Mouse (Mus musculus) lung, adult 18-20 months (tissue): ENCODE data around the gene Nostrin.

ENCODE experiments used
- DNase-seq, 2 experiments: peaks; one replicate each; pipeline ENCODE4 v3.0.0; 2022; ENCODE audit warnings: mixed read lengths in 2 of 2

Nostrin gene

DNA sequence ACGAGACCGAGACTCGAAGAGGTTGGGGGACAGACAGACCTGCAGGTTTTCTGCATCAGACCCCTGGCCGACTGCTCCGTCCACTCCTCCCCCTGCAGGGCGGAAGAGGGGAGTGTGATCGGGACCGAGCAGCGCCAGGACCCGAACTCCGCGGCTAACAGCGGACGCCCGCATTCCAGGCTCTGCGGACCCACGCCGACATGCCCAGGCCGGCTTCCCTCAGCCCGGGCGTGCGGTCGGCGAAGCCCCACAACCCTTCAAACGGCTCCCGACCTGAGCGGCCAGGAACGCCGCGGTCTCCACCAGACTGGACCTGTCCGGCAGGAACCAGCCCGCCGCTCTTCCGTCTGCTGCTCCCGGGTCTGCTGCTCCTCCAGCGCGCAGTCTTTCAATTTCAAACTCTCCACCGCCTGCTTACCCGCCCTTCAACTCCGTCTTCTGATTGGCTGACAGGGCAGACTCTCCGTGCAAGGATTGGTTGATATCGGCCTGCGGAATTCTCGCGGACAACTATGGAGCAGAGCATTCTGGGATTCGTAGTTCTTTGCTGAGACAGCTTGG lies 70.3 kb downstream of the Nostrin start, which contains the start of gene Spc25:
TSS of gene Spc25 (minus strand) at position 404 of the 561 bp plus-strand sequence.
- peak; percentile 95 to 96 for DNase-seq

DNA sequence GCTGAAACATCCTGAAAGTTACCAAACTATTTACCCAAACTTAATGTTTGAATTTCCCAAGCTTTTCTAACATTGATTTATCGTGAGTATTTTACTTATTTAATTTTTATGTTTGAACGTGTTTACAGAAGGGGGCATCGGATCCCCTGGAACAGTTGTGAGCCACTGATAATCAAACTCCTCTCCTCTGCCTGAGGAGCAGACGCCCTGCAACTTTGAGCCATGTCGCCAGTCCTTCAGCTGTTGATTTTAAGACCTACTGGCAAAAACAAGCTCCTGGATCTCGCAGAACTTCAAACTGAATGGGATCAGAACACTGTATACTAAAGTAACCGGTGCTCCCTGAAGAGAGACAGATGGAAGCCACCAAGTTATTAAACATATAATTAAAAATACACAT lies 70.9 kb downstream of the Nostrin start:
- no peak for DNase-seq

- DNase-seq, result no peak
Observed at GRCm38 (mm10) chr2:69209684-69210083, 74.1 kb downstream of the Nostrin start.

GRCm38 (mm10) chr2:69210773-69211172 lies 75.2 kb downstream of the Nostrin start, which contains the start of gene G6pc2:
Gene G6pc2 (plus strand): TSS chr2:69211073.
- DNase-seq, result no peak

DNA sequence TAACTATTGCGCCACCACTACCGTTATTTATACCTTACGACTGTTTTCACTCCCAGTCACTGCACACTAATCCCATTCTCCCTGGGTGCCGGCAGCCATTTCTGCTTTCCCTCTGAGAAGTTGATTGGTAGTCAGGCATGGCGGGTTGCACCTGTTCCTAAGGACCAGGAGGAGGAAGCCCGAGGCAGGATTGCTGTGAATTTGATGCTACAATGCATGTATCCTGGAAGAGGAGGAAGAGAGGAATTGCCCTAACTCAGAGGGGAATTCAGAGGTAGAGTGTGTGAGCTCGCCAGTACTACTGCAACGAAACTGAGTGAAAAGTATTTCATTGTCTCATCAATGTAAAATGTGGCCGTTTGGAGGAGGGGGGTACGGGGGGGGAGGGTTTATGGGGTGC lies 77.1 kb downstream of the Nostrin start:
- no peak for DNase-seq

DNA sequence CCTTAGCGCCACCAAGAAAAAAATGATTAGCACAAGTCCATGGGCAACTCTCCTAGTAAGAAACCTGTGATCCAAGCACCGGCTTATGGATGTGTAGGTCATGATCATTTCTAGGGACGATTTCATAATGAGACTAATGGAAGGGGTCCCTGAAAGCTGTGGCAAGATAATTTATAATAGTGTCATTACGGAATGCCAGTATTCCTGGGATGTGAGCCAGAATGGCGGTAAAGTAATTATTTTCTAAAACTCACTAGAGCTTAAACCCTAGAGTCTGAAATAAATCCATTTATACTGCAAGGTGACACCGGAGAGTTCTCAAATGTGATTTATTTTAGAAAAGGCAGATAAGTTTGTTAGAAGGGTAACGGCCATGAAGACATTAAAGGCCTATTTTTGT lies 79.6 kb downstream of the Nostrin start:
- DNase-seq, result no peak

DNA sequence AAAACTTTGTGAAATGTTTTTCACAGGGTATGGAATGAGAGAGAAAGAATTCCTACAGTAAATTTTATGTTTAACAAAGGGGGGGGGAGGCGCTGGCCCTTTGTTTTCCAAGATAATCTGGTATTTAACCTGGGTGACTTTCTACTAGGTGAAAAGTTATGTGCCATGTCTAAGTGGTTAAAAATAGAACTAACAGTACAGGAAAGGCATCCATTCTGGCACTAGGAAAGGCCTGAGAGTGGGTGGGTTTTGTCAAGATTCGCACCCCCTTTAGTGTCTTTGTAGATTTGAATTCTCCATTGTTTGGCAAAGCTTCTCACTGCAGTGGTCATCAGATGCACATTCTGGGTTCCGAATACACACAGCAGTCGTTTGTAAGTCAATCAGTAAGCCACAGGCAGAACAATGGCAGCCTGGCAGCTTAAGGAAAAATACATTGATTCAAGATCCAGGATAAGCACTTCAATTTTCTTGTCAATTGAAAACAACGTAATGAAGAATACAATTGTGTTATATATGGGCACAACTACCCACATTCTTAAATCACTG lies 86.3 kb downstream of the Nostrin start:
- no peak for DNase-seq

GRCm38 (mm10) chr2:69222815-69223214 lies 87.2 kb downstream of the Nostrin start:
- DNase-seq, result no peak

DNA sequence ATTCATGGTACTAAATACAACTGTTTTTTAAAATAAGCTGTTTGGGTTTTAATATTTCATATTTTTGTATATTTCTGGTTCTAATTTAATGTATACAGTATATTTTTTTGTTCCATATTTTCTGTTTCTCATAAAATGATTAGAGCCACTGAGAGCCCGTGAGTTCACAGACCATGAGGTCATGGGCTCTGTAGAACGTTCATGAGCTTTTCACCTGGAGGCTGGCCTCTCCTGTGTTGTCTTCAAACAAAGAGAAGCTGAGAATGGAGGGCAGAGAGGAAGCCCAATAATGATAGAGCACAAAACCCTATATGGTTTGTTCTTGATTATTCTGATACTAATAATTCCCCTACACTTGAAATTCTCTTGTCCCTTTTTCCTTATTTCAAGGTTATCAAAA lies 89.1 kb downstream of the Nostrin start:
- no peak for DNase-seq

GRCm38 (mm10) chr2:69226876-69227275 lies 91.3 kb downstream of the Nostrin start:
- DNase-seq, result no peak

DNA sequence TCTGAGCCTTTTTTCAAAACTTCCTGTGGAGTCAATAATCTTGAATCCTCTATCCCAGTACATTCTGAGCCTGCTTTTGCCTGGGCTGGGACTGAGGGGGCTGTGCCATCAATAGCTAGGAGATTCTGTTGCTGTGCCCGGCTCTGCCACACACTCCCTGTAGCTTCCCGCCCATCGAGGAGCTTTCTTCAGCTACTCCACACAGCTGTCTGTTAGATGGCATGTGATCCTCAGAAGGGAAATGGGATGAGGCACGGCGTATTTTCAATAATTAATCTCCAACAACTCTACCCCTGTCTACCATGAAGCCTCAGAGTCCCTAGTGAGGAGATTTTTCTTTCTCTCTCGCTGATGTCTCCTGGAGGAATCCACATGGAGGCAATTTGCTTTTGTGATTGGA lies 93.0 kb downstream of the Nostrin start:
- DNase-seq, result no peak

- DNase-seq, result no peak
Observed at GRCm38 (mm10) chr2:69230137-69230536, 94.5 kb downstream of the Nostrin start.

DNA sequence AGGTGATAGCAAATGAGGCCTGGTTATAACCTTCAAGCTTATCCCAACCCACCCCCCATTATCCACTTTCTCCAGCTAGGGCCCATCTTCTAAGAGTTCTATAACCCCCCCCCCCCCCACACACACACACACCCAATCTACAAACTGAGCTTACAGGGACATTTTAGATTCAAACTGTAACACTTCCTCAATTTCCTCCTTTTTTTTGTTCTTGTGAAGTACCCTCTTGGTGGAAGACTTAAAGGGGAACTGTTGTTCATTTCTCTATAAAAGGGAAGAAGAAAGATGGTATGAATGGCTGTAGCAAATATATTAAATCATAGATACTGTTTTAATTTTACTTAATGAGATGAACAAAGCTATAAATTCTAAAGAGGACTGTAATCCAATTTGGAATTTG lies 96.5 kb downstream of the Nostrin start:
- no peak for DNase-seq

- DNase-seq, result no peak
Observed at GRCm38 (mm10) chr2:69234976-69235678, 99.5 kb downstream of the Nostrin start.
